Mouse (Mus musculus) hindbrain, embryonic 15.5 days (tissue): ENCODE measurements at regions not wholly inside any gene's neighbourhood (a gene's known extent, or its start where the extent isn't known, plus 50 kb on each side); places are given as distances from the start of the nearest gene placed in this dataset.

Source experiments
- ATAC-seq: fragments of 200-750 bp; cut with Nextera tagmentation; 2 replicates; pipeline ENCODE4 v1.8.0; 2017; ENCODE audit warnings: low read depth, moderate number of reproducible peaks, moderate TSS enrichment; ENCODE audit not compliant: low FRiP score
- H3K27ac ChIP-seq: fragments of 300-500 bp; sonication (generic); replicated peaks from 2 replicates; pipeline ENCODE4 v1.5.1; 2015; ENCODE audit warnings: mild to moderate bottlenecking, inconsistent platforms
- H3K27me3 ChIP-seq: fragments of 300-500 bp; sonication (generic); 2 replicates; pipeline ENCODE4 v1.6.1; 2015; ENCODE audit warnings: control low read depth, inconsistent platforms
- H3K36me3 ChIP-seq: fragments of 300-500 bp; sonication (generic); 2 replicates; pipeline ENCODE4 v1.6.1; 2015; ENCODE audit warnings: control low read depth, inconsistent platforms
- H3K4me1 ChIP-seq: fragments of 300-500 bp; sonication (generic); replicated peaks from 2 replicates; pipeline ENCODE4 v1.6.1; 2015; ENCODE audit warnings: control low read depth, inconsistent platforms
- H3K4me2 ChIP-seq: fragments of 300-500 bp; sonication (generic); 2 replicates; pipeline ENCODE4 v1.6.1; 2015; ENCODE audit warnings: moderate library complexity, mild to moderate bottlenecking, inconsistent platforms
- H3K4me3 ChIP-seq: fragments of 300-500 bp; sonication (generic); 2 replicates; pipeline ENCODE4 v1.5.1; 2015; ENCODE audit warnings: mild to moderate bottlenecking, inconsistent platforms
- H3K9ac ChIP-seq: fragments of 300-500 bp; sonication (generic); 2 replicates; pipeline ENCODE4 v1.6.1; 2015; ENCODE audit warnings: inconsistent platforms
- H3K9me3 ChIP-seq: fragments of 300-500 bp; sonication (generic); 2 replicates; pipeline ENCODE4 v1.6.1; 2016; ENCODE audit warnings: control low read depth, inconsistent platforms
- WGBS: fragments of 180-500 bp; shearing (Covaris S2); methylation state at CpG from one replicate; pipeline ENCODE4 v1.1.7; 2015; 5-methylcytosine and 5-hydroxymethylcytosine counted together

GRCm38 (mm10) chr14:80504351-80504750 is 520.5 kb downstream of the Olfm4 start:
- H3K36me3 ChIP-seq: no peaks in the 10 kb centered on the region
- no peaks in the 10 kb centered on the region for H3K4me1 ChIP-seq
- no peaks in the 10 kb centered on the region for H3K9me3 ChIP-seq
- no peak for ATAC-seq
- no peak overlapping the region for H3K27ac ChIP-seq
- no peak overlapping the region for H3K4me3 ChIP-seq
- H3K4me2 ChIP-seq: no peak overlapping the region
- H3K9ac ChIP-seq: no peak overlapping the region
- no peaks in the 10 kb centered on the region for H3K27me3 ChIP-seq
- WGBS: 100% methylated on average over 2 of the region's 2 CpGs

- Histone ChIP-seq H3K27ac (no peak overlapping the region), H3K9ac (no peak overlapping the region), H3K9me3 (no peaks in the 10 kb centered on the region), H3K4me3 (no peak overlapping the region), H3K36me3 (no peaks in the 10 kb centered on the region), H3K4me2 (no peak overlapping the region), H3K4me1 (no peaks in the 10 kb centered on the region), H3K27me3 (no peaks in the 10 kb centered on the region)
- no peak for ATAC-seq
- WGBS: 94% methylated on average over 2 of the region's 2 CpGs
These were observed 532.7 kb downstream of the Olfm4 start for GRCm38 (mm10) chr14:80516626-80517025.

- Histone ChIP-seq H3K9ac (no peak overlapping the region), H3K4me3 (no peak overlapping the region), H3K4me2 (no peak overlapping the region), H3K9me3 (no peaks in the 10 kb centered on the region), H3K27ac (no peak overlapping the region), H3K27me3 (no peaks in the 10 kb centered on the region), H3K4me1 (no peaks in the 10 kb centered on the region), H3K36me3 (no peaks in the 10 kb centered on the region)
- 78% methylated on average over 1 of the region's 1 CpGs for WGBS
- no peak for ATAC-seq
These were observed 537.3 kb downstream of the Olfm4 start for GRCm38 (mm10) chr14:80521216-80521615.

GRCm38 (mm10) chr14:80521631-80522030 is 537.8 kb downstream of the Olfm4 start:
- Histone ChIP-seq H3K9ac (no peak overlapping the region), H3K9me3 (no peaks in the 10 kb centered on the region), H3K27ac (no peak overlapping the region), H3K36me3 (no peaks in the 10 kb centered on the region), H3K27me3 (no peaks in the 10 kb centered on the region), H3K4me1 (no peaks in the 10 kb centered on the region), H3K4me2 (no peak overlapping the region), H3K4me3 (no peak overlapping the region)
- no peak for ATAC-seq
- WGBS: 76% methylated on average over 1 of the region's 1 CpGs

GRCm38 (mm10) chr14:80522536-80522935 is 538.7 kb downstream of the Olfm4 start:
- H3K9ac ChIP-seq: no peak overlapping the region
- no peaks in the 10 kb centered on the region for H3K36me3 ChIP-seq
- no peak for ATAC-seq
- no peaks in the 10 kb centered on the region for H3K9me3 ChIP-seq
- WGBS: 80% methylated on average over 3 of the region's 3 CpGs
- no peak overlapping the region for H3K4me3 ChIP-seq
- H3K27ac ChIP-seq: no peak overlapping the region
- no peaks in the 10 kb centered on the region for H3K27me3 ChIP-seq
- H3K4me1 ChIP-seq: no peaks in the 10 kb centered on the region
- no peak overlapping the region for H3K4me2 ChIP-seq

GRCm38 (mm10) chr14:80528419-80529028 is 544.6 kb downstream of the Olfm4 start:
- H3K9me3 ChIP-seq: no peaks in the 10 kb centered on the region
- H3K9ac ChIP-seq: no peak overlapping the region
- no peak for ATAC-seq
- H3K4me1 ChIP-seq: no peaks in the 10 kb centered on the region
- H3K4me3 ChIP-seq: no peak overlapping the region
- no peaks in the 10 kb centered on the region for H3K36me3 ChIP-seq
- WGBS: 74% methylated on average over 9 of the region's 9 CpGs
- no peaks in the 10 kb centered on the region for H3K27me3 ChIP-seq
- no peak overlapping the region for H3K4me2 ChIP-seq
- no peak overlapping the region for H3K27ac ChIP-seq

GRCm38 (mm10) chr14:80536044-80536745 is 552.3 kb downstream of the Olfm4 start:
- 48% methylated on average over 7 of the region's 7 CpGs for WGBS

GRCm38 (mm10) chr14:80559950-80560349 is 576.1 kb downstream of the Olfm4 start:
- H3K9ac ChIP-seq: no peak overlapping the region
- H3K27me3 ChIP-seq: no peaks in the 10 kb centered on the region
- no peak overlapping the region for H3K4me2 ChIP-seq
- H3K4me3 ChIP-seq: no peak overlapping the region
- WGBS: 52% methylated on average over 11 of the region's 11 CpGs
- no peaks in the 10 kb centered on the region for H3K4me1 ChIP-seq
- no peaks in the 10 kb centered on the region for H3K9me3 ChIP-seq
- ATAC-seq: peak; percentile 42; the same call in 1 of the 2 replicates
- no peaks in the 10 kb centered on the region for H3K36me3 ChIP-seq
- no peak overlapping the region for H3K27ac ChIP-seq

More at GRCm38 (mm10) chr14:80536044-80536745, 552.3 kb downstream of the Olfm4 start:
- no peak for ATAC-seq
- Histone ChIP-seq H3K4me1 (no peaks in the 10 kb centered on the region), H3K36me3 (no peaks in the 10 kb centered on the region), H3K9ac (no peak overlapping the region), H3K9me3 (no peaks in the 10 kb centered on the region), H3K27me3 (no peaks in the 10 kb centered on the region), H3K4me3 (no peak overlapping the region), H3K27ac (no peak overlapping the region), H3K4me2 (no peak overlapping the region)
